Mouse (Mus musculus): ENCODE data around the gene Rab43. TPM values are rescaled to one million over a fixed set of nuclear protein-coding genes. Genes with fewer than 3 reads are reported as not detected.

Gene Rab43
- polyA plus RNA-seq, 1 experiment from 2014 or later: 18.6 TPM

DNA sequence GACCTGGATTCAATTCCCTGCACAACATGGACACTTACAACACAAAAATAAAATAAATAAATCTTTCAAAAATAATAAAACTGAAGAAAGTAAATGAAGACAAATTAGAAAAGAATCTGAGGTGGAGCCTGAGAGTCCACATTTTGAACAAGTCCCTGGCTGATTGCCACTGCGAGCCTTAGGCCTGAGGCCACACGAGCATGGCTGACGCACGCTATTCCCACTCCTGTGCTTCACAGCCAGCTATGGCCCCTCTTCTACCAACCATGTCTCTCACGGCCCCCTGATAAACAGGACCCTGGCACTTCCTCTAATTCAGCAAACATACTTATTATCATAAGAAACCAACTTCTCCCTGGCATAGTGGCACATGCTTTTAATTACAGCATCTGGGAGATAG lies 25.3 kb downstream of the Rab43 start:
- Histone ChIP-seq H3K4me2 (ENCODE audit: low read depth, low read length) (no peak overlapping the region), H3K9ac (ENCODE audit: low read depth, low read length) (no peak overlapping the region), H3K9me3 (ENCODE audit: control insufficient read depth, low read length) (no peaks in the 10 kb centered on the region), H3K27ac (replicated peaks; ENCODE audit: low read depth, low read length) (no peak overlapping the region), H3K4me3 (ENCODE audit: low read depth, low read length) (no peak overlapping the region), H3K36me3 (ENCODE audit: control insufficient read depth, insufficient read depth, low read length) (no peaks in the 10 kb centered on the region; the same call in 1 of the 2 replicates), H3K4me1 (ENCODE audit: control insufficient read depth, insufficient read depth, low read length) (0 out of 2 replicates have a peak, but pooled peaks cover 3% of the 10 kb centered on the region), H3K27me3 (replicated peaks; ENCODE audit: control insufficient read depth, insufficient read depth, low read length) (no peaks in the 10 kb centered on the region)
- DNase-seq (ENCODE audit: low spot score): no peak
- no peak for ATAC-seq (ENCODE audit: low read depth)
- 87% methylated on average over 5 of the region's 5 CpGs for WGBS

DNA sequence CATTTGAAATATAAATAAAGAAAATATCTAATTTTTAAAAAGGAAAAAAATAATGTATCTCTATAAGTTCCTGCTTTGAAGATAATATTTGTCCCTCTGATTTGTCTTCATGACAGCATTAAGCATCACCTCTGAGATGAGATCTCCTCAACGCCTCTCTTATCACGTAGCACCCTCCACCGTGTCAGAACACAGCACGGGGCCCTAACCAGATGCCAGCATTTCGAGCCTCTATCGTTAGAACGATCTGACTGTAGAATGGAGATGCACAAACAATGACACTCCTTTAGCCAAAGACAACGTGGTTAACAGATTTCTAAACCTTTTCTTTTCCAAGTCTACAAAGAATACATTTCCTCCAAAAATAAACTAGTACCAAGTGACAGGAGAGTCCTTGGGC lies 27.9 kb downstream of the Rab43 start:
- Histone ChIP-seq H3K36me3 (ENCODE audit: control insufficient read depth, insufficient read depth, low read length) (no peaks in the 10 kb centered on the region), H3K27me3 (replicated peaks; ENCODE audit: control insufficient read depth, insufficient read depth, low read length) (no peaks in the 10 kb centered on the region), H3K4me2 (ENCODE audit: low read depth, low read length) (no peak overlapping the region), H3K9me3 (ENCODE audit: control insufficient read depth, low read length) (no peaks in the 10 kb centered on the region), H3K27ac (replicated peaks; ENCODE audit: low read depth, low read length) (no peak overlapping the region), H3K4me1 (ENCODE audit: control insufficient read depth, insufficient read depth, low read length) (no peaks in the 10 kb centered on the region), H3K4me3 (ENCODE audit: low read depth, low read length) (no peak overlapping the region), H3K9ac (ENCODE audit: low read depth, low read length) (no peak overlapping the region)
- ATAC-seq (ENCODE audit: low read depth) (no peak), DNase-seq (ENCODE audit: low spot score) (no peak)
- WGBS: 81% methylated on average over 8 of the region's 8 CpGs

DNA sequence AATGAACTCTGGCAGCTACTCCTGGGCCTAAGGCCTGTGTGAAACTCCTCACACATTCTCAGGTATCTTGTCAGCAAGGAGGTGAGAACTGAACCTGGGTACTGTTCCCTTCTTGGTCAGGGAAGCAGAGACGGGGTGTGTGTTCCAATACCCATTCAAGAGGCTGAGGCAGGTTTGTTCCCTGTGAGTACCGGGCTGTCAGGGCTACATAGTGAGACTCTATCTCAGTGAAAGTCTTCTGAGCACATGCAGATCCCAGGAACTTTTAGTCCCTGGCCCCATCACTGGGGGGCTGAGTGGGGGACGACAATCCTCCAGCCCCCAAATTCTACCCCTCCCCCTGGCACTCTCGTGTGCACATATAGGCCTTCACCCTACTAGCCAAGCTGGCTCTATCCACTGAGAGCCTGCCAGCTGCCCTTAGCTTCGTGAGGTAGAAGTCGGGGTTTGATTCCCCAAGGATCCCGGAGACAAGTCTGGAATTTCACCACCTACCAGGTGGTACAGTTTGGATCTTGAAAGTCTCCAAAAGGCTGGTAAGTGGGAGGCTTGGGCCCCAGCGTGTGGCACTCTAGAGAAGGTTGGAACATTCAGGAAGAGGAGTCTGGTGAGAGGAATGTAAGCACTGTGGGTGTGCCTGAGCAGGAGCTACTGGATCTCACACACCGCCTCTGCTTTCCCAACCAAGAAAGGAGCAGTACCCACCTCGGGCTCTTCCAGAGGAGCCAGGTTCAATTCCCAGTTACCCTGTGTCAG lies 31.2 kb downstream of the Rab43 start:
- no peak overlapping the region for H3K4me2 ChIP-seq (ENCODE audit: low read depth, low read length)
- no peaks in the 10 kb centered on the region for H3K9me3 ChIP-seq (ENCODE audit: control insufficient read depth, low read length)
- H3K27ac ChIP-seq (replicated peaks; ENCODE audit: low read depth, low read length): no peak overlapping the region
- no peaks in the 10 kb centered on the region for H3K4me1 ChIP-seq (ENCODE audit: control insufficient read depth, insufficient read depth, low read length)
- no peaks in the 10 kb centered on the region for H3K36me3 ChIP-seq (ENCODE audit: control insufficient read depth, insufficient read depth, low read length)
- H3K4me3 ChIP-seq (ENCODE audit: low read depth, low read length): no peak overlapping the region
- no peak for ATAC-seq (ENCODE audit: low read depth)
- WGBS: 75% methylated on average over 10 of the region's 10 CpGs
- H3K27me3 ChIP-seq (replicated peaks; ENCODE audit: control insufficient read depth, insufficient read depth, low read length): no peaks in the 10 kb centered on the region
- H3K9ac ChIP-seq (ENCODE audit: low read depth, low read length): no peak overlapping the region
- no peak for DNase-seq (ENCODE audit: low spot score)

DNA sequence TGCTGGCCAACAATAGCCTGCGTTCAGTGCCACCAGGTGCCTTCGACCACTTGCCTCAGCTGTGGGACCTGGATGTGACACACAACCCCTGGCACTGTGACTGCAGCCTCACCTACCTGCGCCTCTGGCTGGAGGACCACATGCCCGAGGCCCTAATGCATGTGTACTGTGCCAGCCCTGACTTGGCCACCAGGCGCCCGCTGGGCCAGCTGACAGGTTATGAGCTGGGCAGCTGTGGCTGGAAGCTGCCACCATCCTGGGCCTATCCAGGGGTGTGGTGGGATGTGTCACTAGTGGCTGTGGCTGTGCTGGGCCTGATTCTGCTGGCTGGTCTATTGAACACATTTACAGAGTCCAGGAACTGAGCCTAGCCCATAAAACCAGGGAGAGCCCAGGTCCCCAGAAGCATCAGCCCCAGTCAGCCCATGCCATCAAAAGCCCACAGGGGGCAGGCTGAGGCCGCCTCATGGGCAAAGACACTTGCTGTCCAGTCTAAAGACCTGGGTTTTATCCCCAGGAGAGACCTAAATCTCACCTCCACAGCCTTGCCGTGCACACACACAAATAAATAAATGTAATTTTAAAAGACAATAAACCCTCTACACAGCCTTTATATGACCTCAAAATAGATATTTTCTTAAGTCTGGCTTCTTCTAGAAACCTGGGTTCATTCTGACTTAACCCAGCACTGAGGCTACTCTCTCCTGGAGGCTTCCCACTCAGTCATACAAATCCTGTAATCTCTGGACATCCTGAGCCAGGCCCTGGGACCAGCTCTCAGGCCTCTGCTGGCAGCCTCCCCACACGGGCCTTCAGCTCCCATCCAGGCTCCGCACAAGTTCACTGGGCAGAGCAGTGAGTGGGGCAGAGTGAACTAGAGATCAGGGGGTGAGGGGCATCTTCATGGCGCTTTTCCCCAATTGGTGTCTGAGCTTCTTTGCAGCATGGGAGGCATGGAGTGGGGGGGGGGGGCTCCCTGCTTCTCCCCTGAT lies 32.5 kb downstream of the Rab43 start:
- Histone ChIP-seq H3K36me3 (ENCODE audit: control insufficient read depth, insufficient read depth, low read length) (no peaks in the 10 kb centered on the region), H3K9ac (ENCODE audit: low read depth, low read length) (no peak overlapping the region), H3K9me3 (ENCODE audit: control insufficient read depth, low read length) (no peaks in the 10 kb centered on the region), H3K27me3 (replicated peaks; ENCODE audit: control insufficient read depth, insufficient read depth, low read length) (no peaks in the 10 kb centered on the region), H3K27ac (replicated peaks; ENCODE audit: low read depth, low read length) (no peak overlapping the region), H3K4me3 (ENCODE audit: low read depth, low read length) (no peak overlapping the region), H3K4me2 (ENCODE audit: low read depth, low read length) (no peak overlapping the region), H3K4me1 (ENCODE audit: control insufficient read depth, insufficient read depth, low read length) (no peaks in the 10 kb centered on the region)
- WGBS: 84% methylated on average over 11 of the region's 11 CpGs
- no peak for ATAC-seq (ENCODE audit: low read depth)
- no peak for DNase-seq (ENCODE audit: low spot score)

DNA sequence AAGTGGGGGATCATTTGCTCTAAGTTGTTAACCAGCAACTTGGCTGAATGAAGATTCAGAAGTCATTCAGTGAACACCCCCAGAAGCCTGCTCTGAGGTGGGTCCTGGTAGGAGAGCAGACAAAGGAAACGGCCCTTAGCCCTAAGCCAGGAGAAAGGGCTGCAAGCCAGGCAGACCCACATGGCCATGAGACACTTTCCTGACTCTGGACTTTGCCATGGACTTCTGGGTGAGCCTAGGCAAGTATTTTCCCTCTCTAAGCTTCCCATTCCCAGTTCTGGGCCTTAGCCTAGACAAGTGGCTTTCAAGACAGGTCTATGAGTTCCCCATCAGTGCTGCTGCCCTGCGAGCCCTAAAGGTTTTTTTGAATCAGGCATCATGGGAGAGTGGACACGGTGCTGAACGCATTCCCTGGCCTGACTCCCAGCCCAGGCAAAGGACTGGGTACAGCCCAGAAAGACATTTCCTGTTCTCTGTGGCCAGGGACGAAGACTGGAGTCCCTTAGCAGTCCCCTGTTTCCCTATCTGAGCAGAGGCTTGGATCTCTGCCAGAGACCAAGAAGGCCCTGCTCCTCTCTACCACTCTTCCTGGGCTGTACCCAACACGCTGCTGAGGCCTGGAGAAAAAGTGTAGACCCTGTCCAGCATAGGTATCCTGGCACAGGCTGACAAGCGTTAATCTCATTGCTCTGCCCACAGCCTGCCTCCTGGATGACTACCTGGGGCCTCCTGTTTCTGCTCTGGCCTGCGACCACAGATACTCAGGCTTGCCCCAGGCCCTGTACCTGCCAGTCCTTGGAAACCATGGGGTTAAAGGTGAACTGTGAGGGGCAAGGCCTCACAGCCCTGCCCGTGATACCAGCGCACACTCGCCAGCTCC lies 33.4 kb downstream of the Rab43 start:
- 72% methylated on average over 11 of the region's 11 CpGs for WGBS
- Histone ChIP-seq H3K27me3 (replicated peaks; ENCODE audit: control insufficient read depth, insufficient read depth, low read length) (no peaks in the 10 kb centered on the region), H3K4me2 (ENCODE audit: low read depth, low read length) (no peak overlapping the region), H3K4me3 (ENCODE audit: low read depth, low read length) (no peak overlapping the region), H3K9me3 (ENCODE audit: control insufficient read depth, low read length) (no peaks in the 10 kb centered on the region), H3K27ac (replicated peaks; ENCODE audit: low read depth, low read length) (no peak overlapping the region), H3K4me1 (ENCODE audit: control insufficient read depth, insufficient read depth, low read length) (no peaks in the 10 kb centered on the region), H3K9ac (ENCODE audit: low read depth, low read length) (no peak overlapping the region), H3K36me3 (ENCODE audit: control insufficient read depth, insufficient read depth, low read length) (no peaks in the 10 kb centered on the region)
- ATAC-seq (ENCODE audit: low read depth) (no peak), DNase-seq (ENCODE audit: low spot score) (no peak)

DNA sequence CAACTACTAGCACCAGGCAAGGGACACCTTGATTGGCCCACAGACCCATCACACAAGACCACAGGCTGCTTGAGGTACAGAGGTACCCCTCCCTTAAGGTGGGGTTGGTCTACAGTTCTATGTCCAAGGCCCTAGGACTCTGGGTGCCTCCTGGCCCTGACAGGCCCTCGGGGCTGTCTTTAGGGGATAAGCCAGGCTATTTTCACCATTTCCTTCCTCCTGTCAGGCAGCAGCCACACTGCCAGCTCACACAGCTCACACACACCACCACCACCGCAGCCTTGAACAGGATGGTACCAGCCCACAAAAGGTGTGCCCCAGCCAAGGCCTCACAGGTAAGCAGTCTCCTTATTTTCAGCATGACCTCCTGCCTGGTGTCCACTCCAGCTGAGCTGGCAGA lies 34.1 kb downstream of the Rab43 start, which contains the start of gene Gp9:
Gp9 (plus strand) TSS at position 231 of the 400 bp plus-strand sequence.
- DNase-seq (ENCODE audit: low spot score): no peak
- Histone ChIP-seq H3K4me3 (ENCODE audit: low read depth, low read length) (no peak within 1 kb of the TSS), H3K9ac (ENCODE audit: low read depth, low read length) (no peak within 1 kb of the TSS), H3K9me3 (ENCODE audit: control insufficient read depth, low read length) (no peaks in the 10 kb centered on the region), H3K27me3 (replicated peaks; ENCODE audit: control insufficient read depth, insufficient read depth, low read length) (no peaks in the 10 kb centered on the region), H3K4me2 (ENCODE audit: low read depth, low read length) (no peak within 1 kb of the TSS), H3K27ac (replicated peaks; ENCODE audit: low read depth, low read length) (no peak within 1 kb of the TSS), H3K4me1 (ENCODE audit: control insufficient read depth, insufficient read depth, low read length) (no peaks in the 10 kb centered on the region), H3K36me3 (ENCODE audit: control insufficient read depth, insufficient read depth, low read length) (no peaks in the 10 kb centered on the region)
- WGBS: 67% methylated on average over 2 of the region's 2 CpGs
- ATAC-seq (ENCODE audit: low read depth): no peak

DNA sequence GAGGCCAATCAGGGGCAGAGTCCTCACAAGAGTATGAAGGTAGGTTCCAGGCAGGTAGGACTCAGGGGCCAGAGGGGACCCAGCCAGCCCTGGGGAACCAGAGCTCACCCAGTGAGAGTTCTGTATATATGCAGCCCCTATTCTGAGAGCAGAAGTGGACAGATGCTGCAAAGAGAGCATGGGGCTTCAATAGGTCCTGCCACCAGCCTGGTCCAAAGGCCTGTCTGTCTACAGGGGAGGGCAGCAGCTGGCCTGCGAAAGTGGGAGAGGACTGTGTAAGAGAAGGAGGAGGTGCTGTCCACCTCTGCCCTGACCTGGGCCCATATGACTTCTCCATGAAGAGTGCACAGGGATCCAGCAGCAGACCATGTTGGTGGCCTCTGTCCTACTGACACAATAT lies 35.3 kb downstream of the Rab43 start:
- H3K9ac ChIP-seq (ENCODE audit: low read depth, low read length): no peak overlapping the region

DNA sequence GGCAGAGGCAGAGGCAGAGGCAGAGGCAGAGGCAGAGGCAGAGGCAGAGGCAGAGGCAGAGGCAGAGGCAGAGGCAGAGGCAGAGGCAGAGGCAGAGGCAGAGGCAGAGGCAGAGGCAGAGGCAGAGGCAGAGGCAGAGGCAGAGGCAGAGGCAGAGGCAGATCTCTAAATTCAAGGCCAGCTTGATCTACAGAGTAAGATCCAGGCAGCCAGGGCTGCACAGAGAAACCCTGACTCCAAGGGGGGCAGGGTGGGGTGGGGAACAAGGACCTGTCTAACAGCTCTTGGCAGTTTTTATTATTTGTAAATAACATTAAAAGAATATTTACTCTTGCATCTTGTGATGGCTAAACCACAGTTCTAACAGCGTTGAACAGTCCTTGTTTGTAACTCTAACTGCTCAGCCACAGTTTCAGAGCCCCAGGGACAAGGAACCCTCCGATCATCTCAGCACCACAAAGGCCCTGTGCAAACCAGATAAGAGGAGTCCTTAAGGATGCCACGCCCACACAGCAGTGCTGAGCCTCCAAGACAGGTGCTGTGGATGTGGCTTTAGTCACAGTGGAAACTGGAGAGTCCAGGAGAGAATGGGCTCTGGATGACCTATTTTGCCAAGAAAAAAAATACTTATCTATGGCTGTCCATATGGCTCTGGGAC lies 36.2 kb downstream of the Rab43 start:
- no peak overlapping the region for H3K4me3 ChIP-seq (ENCODE audit: low read depth, low read length)
- no peak overlapping the region for H3K27ac ChIP-seq (replicated peaks; ENCODE audit: low read depth, low read length)
- DNase-seq (ENCODE audit: low spot score): no peak
- H3K9me3 ChIP-seq (ENCODE audit: control insufficient read depth, low read length): no peaks in the 10 kb centered on the region
- no peak overlapping the region for H3K9ac ChIP-seq (ENCODE audit: low read depth, low read length)
- ATAC-seq (ENCODE audit: low read depth): no peak
- H3K36me3 ChIP-seq (ENCODE audit: control insufficient read depth, insufficient read depth, low read length): no peaks in the 10 kb centered on the region
- H3K4me1 ChIP-seq (ENCODE audit: control insufficient read depth, insufficient read depth, low read length): no peaks in the 10 kb centered on the region
- WGBS: 61% methylated on average over 3 of the region's 3 CpGs
- no peaks in the 10 kb centered on the region for H3K27me3 ChIP-seq (replicated peaks; ENCODE audit: control insufficient read depth, insufficient read depth, low read length)
- no peak overlapping the region for H3K4me2 ChIP-seq (ENCODE audit: low read depth, low read length)

More for the DNA sequence above, 35.3 kb downstream of the Rab43 start:
- no peaks in the 10 kb centered on the region for H3K36me3 ChIP-seq (ENCODE audit: control insufficient read depth, insufficient read depth, low read length)
- no peaks in the 10 kb centered on the region for H3K4me1 ChIP-seq (ENCODE audit: control insufficient read depth, insufficient read depth, low read length)
- DNase-seq (ENCODE audit: low spot score): no peak
- H3K4me3 ChIP-seq (ENCODE audit: low read depth, low read length): no peak overlapping the region
- no peaks in the 10 kb centered on the region for H3K9me3 ChIP-seq (ENCODE audit: control insufficient read depth, low read length)
- ATAC-seq (ENCODE audit: low read depth): no peak
- no peak overlapping the region for H3K27ac ChIP-seq (replicated peaks; ENCODE audit: low read depth, low read length)
- no peak overlapping the region for H3K4me2 ChIP-seq (ENCODE audit: low read depth, low read length)
- WGBS: 89% methylated on average over 1 of the region's 1 CpGs
- H3K27me3 ChIP-seq (replicated peaks; ENCODE audit: control insufficient read depth, insufficient read depth, low read length): no peaks in the 10 kb centered on the region
